Mouse (Mus musculus) ES-E14 (cell line): ENCODE data around the gene App.

Experiments used
- MAFK ChIP-seq: IDR thresholded peaks from 2 replicates; pipeline ENCODE4 v1.6.1; 2014; ENCODE audit warnings: mild to moderate bottlenecking, low read depth, low read length, inconsistent platforms; ENCODE audit not compliant: insufficient read depth
- ZC3H11A ChIP-seq: IDR thresholded peaks from 2 replicates; pipeline ENCODE4 v1.6.1; 2012; ENCODE audit warnings: low read depth, mild to moderate bottlenecking, inconsistent platforms, low read length, borderline replicate concordance

DNA sequence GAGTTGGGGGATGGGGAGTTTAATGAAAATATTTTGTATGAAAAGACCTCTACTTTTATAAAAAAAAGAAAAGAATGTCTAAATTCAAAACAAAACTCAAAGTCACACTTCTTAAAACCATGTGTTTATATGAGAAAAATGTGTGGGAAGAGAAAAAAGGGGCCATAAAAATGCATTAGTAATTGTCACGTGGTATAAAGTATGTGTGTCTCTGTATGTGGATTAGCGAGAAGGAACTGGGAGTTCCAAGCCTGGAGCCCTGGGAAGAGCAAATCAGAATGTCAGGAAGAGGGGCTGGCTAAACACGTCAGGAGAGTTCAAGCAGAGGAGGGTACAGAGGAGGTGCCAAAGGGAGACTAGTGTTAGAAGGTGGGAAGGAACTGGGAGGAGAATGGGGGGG lies 7.9 kb upstream of the App start:
- TF ChIP-seq MAFK (no peak), ZC3H11A (no peak)
